Mouse (Mus musculus): ENCODE measurements around the gene Olfr1136.

DNA sequence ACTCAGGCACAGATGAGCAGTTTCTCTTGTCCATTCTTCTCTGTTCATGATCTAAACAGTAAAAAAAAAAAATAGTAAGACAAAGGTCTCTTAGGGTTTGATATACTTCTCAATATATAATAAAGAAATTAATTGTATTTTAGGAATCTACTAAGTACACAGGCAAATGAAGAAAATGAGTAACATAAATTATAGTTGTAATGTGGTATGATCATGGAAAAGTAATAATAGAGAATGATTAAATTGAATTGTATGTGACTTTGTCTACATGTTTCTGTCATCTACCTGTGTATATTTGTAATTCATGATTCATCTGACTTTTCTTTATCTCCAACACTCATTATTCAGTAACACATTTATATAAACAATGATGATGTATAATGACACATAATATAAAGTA is at the start of gene Olfr1136:
- TF ChIP-seq CTCF (IDR thresholded peaks at IDR 0.05; ENCODE audit: extremely low read depth, insufficient read depth, insufficient read length, insufficient replicate concordance) (no peak), POLR2A (IDR thresholded peaks at IDR 0.05; ENCODE audit: low read depth, low read length) (no peak)

All from spleen, adult 2 months (tissue).